Mouse (Mus musculus) kidney, embryonic 16.5 days (tissue): ENCODE measurements at regions not wholly inside any gene's neighbourhood (a gene's known extent, or its start where the extent isn't known, plus 50 kb on each side); places are given as distances from the start of the nearest gene placed in this dataset.
"Not testable (repeated sequence)": the region's sequence is repeated elsewhere in the genome, so short reads cannot be mapped to it uniquely, and the experiment has no call there.

Experiments used
- ATAC-seq: fragments of 200-750 bp; cut with Nextera tagmentation; 2 replicates; pipeline ENCODE4 v1.8.0; 2017; ENCODE audit warnings: moderate TSS enrichment; ENCODE audit not compliant: low FRiP score, low TSS enrichment
- H3K27ac ChIP-seq: fragments of 300-500 bp; sonication (generic); 2 replicates; pipeline ENCODE4 v1.5.1; 2014; ENCODE audit warnings: low read length
- H3K27me3 ChIP-seq: fragments of 300-500 bp; sonication (generic); 2 replicates; pipeline ENCODE4 v1.6.1; 2014; ENCODE audit warnings: low read length, control low read depth, mixed read lengths; ENCODE audit not compliant: insufficient read depth
- H3K36me3 ChIP-seq: fragments of 300-500 bp; sonication (generic); 2 replicates; pipeline ENCODE4 v1.6.1; 2014; ENCODE audit warnings: low read length, control low read depth, mixed read lengths; ENCODE audit not compliant: insufficient read depth
- H3K4me1 ChIP-seq: fragments of 300-500 bp; sonication (generic); 2 replicates; pipeline ENCODE4 v1.6.1; 2014; ENCODE audit warnings: low read length, control low read depth, mixed read lengths; ENCODE audit not compliant: insufficient read depth
- H3K4me2 ChIP-seq: fragments of 300-500 bp; sonication (generic); replicated peaks from 2 replicates; pipeline ENCODE4 v1.6.1; 2014; ENCODE audit warnings: low read depth, low read length
- H3K4me3 ChIP-seq: fragments of 300-500 bp; sonication (generic); 2 replicates; pipeline ENCODE4 v1.5.1; 2014; ENCODE audit warnings: mild to moderate bottlenecking, low read length
- H3K9ac ChIP-seq: fragments of 300-500 bp; sonication (generic); replicated peaks from 2 replicates; pipeline ENCODE4 v1.6.1; 2014; ENCODE audit warnings: low read length
- H3K9me3 ChIP-seq: fragments of 300-500 bp; sonication (generic); 2 replicates; pipeline ENCODE4 v1.6.1; 2016; ENCODE audit warnings: low read length, control low read depth
- WGBS: fragments of 180-500 bp; shearing (Covaris S2); extraction: QIAGEN DNeasy Blood & Tissue Kit; methylation state at CpG from one replicate; pipeline ENCODE4 v1.1.7; 2014; 5-methylcytosine and 5-hydroxymethylcytosine counted together

GRCm38 (mm10) chr11:63243906-63244416 is 115.2 kb downstream of the Pmp22 start:
- H3K4me2 ChIP-seq, result no peak overlapping the region
- 0 out of 2 replicates have a peak, but pooled peaks cover 2% of the 10 kb centered on the region for H3K4me1 ChIP-seq
- H3K27ac ChIP-seq, result no peak overlapping the region
- no peak for ATAC-seq
- WGBS, result 72% methylated on average over 9 of the region's 9 CpGs
- H3K9ac ChIP-seq, result no peak overlapping the region
- H3K27me3 ChIP-seq, result no peaks in the 10 kb centered on the region
- H3K4me3 ChIP-seq, result no peak overlapping the region
- H3K36me3 ChIP-seq, result no peaks in the 10 kb centered on the region
- no peaks in the 10 kb centered on the region for H3K9me3 ChIP-seq

DNA sequence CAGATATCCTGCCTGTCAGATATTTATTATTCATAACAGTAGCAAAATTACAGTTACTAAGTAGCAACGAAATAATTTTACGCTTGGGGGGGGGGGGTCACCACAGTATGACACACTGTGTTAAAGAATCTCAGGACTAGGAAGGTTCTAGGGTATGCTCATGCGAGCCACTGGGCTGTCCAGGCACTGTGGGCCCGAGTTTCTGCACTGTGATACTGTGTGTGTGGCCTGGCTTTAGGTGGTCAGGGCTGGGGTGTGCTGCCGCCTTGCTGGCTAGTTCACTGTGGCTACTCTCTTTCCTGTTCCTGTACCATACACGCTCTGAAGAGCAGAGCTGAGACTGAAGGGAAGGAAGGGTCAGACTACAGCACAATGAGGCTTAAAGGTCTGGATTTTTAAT is 116.3 kb downstream of the Pmp22 start:
- 81% methylated on average over 6 of the region's 6 CpGs for WGBS
- H3K27ac ChIP-seq, result no peak overlapping the region
- no peak for ATAC-seq
- no peaks in the 10 kb centered on the region for H3K27me3 ChIP-seq
- H3K9ac ChIP-seq, result no peak overlapping the region
- H3K9me3 ChIP-seq, result no peaks in the 10 kb centered on the region
- H3K4me1 ChIP-seq, result 0 out of 2 replicates have a peak, but pooled peaks cover 2% of the 10 kb centered on the region
- no peak overlapping the region for H3K4me3 ChIP-seq
- H3K4me2 ChIP-seq, result no peak overlapping the region
- H3K36me3 ChIP-seq, result no peaks in the 10 kb centered on the region

DNA sequence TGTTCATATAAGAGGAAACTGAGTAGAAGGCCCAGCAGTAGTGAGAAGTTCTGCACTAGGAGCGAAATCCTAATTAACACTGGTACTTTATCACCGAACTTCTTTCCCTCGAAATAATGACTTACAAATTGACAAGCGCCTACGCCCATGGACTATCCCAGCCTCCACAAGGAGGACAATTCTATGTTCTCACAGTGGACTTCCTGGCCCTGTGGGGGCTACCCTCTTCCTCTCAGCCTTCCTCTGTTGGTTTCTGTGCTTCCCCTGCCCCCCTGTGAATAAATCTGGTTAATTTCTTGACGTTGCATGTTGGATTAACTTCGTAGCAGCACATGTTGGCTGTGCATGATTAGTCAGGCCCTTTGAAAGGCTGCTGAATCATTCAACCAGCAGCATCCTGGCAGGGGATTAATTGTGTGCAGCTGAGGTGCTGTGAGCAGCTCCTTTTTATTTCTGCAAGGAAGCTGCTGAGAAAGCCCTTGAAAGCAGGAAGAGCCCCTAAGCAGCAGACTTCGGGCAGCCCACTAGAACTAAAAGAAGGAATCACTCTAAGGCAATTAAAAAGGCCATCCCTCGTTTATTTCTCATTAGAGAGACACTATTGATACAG is 117.4 kb downstream of the Pmp22 start:
- H3K4me2 ChIP-seq, result no peak overlapping the region
- 0 out of 2 replicates have a peak, but pooled peaks cover 2% of the 10 kb centered on the region for H3K4me1 ChIP-seq
- no peaks in the 10 kb centered on the region for H3K36me3 ChIP-seq
- no peak overlapping the region for H3K9ac ChIP-seq
- no peaks in the 10 kb centered on the region for H3K9me3 ChIP-seq
- no peak for ATAC-seq
- no peaks in the 10 kb centered on the region; the same call in 1 of the 2 replicates for H3K27me3 ChIP-seq
- H3K4me3 ChIP-seq, result no peak overlapping the region
- H3K27ac ChIP-seq, result no peak overlapping the region
- 57% methylated on average over 9 of the region's 9 CpGs for WGBS

GRCm38 (mm10) chr11:63252012-63252856 is 123.5 kb downstream of the Pmp22 start:
- peaks cover 4% of the 10 kb centered on the region; the same call in 1 of the 2 replicates for H3K27me3 ChIP-seq
- H3K9ac ChIP-seq, result no peak overlapping the region
- H3K36me3 ChIP-seq, result no peaks in the 10 kb centered on the region
- no peak for ATAC-seq
- no peaks in the 10 kb centered on the region for H3K9me3 ChIP-seq
- peak overlapping the region; percentile 43; the same call in 1 of the 2 replicates for H3K27ac ChIP-seq
- H3K4me2 ChIP-seq, result no peak overlapping the region
- 42% methylated on average over 8 of the region's 8 CpGs for WGBS
- H3K4me1 ChIP-seq, result peaks cover 19% of the 10 kb centered on the region
- H3K4me3 ChIP-seq, result no peak overlapping the region

DNA sequence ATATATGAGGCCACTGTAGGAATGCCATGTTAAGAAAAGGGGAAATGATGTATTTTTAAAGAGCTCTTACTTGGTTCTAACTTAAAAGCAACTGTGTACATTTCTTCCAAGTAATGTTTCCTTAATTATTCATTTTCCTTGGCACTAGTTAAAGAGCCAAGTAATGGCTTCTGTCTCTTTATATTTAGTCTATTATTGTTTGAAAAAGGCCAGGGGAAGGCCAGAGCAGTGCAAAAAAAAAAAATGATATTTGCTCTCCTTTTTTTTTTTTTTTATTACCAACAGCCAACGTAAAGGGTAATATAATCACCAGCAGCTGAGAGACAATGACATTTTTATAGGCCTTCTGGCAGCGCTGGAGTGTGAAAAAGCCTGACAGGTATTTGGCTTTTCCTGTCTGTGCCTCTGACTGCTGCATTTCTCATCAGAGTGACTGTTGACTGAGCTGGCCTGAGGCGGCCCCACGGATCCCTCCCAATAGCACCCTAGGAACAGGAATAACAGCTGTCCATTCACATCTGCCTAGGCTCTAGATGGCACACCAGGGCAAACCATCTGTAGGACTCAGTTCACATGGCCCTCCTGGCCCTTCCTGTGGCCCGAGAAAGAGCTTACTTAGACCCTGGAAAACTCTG is 124.3 kb downstream of the Pmp22 start:
- no peak overlapping the region for H3K4me2 ChIP-seq
- H3K36me3 ChIP-seq, result no peaks in the 10 kb centered on the region
- H3K9ac ChIP-seq, result no peak overlapping the region
- H3K27ac ChIP-seq, result no peak overlapping the region
- no peak; the same call in 1 of the 2 replicates for ATAC-seq
- H3K27me3 ChIP-seq, result peaks cover 4% of the 10 kb centered on the region; the same call in 1 of the 2 replicates
- no peak overlapping the region for H3K4me3 ChIP-seq
- H3K9me3 ChIP-seq, result no peaks in the 10 kb centered on the region
- peaks cover 19% of the 10 kb centered on the region for H3K4me1 ChIP-seq
- WGBS, result 3% methylated on average over 5 of the region's 5 CpGs

GRCm38 (mm10) chr11:63264432-63265061 is 135.8 kb downstream of the Pmp22 start:
- Histone ChIP-seq H3K36me3 (no peaks in the 10 kb centered on the region), H3K27ac (no peak overlapping the region), H3K9me3 (no peaks in the 10 kb centered on the region; the same call in 1 of the 2 replicates), H3K9ac (no peak overlapping the region), H3K4me3 (0 out of 2 replicates have a peak overlapping the region, but pooled peaks have one; percentile 9), H3K4me1 (no peaks in the 10 kb centered on the region), H3K27me3 (no peaks in the 10 kb centered on the region), H3K4me2 (peak overlapping the region; percentile 33)
- no peak for ATAC-seq
- WGBS, result 45% methylated on average over 9 of the region's 9 CpGs

- not testable (repeated sequence) for H3K9ac ChIP-seq, H3K4me1 ChIP-seq, H3K27ac ChIP-seq, H3K9me3 ChIP-seq, ATAC-seq, H3K36me3 ChIP-seq, H3K4me3 ChIP-seq, H3K27me3 ChIP-seq, H3K4me2 ChIP-seq
- WGBS, result 72% methylated on average over 2 of the region's 2 CpGs
Measured at GRCm38 (mm10) chr11:63266290-63266689, 137.5 kb downstream of the Pmp22 start.

DNA sequence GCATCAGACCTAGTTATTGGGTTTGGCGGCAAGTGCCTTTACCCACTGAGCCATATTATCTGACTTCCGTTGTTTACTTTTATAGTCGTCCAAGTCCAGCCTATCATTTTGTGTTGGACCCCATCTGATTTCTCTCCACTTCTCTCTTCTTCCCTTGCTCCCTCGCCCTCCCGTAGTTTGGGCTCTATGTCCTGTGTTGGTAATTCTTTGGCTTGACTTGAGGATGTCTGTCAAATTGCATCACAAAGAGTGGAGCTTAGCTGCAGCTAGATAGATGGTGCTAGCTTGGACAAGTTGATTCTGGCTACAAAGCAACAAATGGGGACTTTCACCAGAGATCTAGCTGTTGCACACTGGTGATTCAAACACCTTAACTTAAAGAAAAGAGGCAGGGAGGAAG is 147.9 kb downstream of the Pmp22 start:
- 87% methylated on average over 5 of the region's 5 CpGs for WGBS
- H3K36me3 ChIP-seq, result no peaks in the 10 kb centered on the region
- H3K9me3 ChIP-seq, result no peaks in the 10 kb centered on the region
- no peaks in the 10 kb centered on the region for H3K4me1 ChIP-seq
- no peak overlapping the region for H3K27ac ChIP-seq
- no peaks in the 10 kb centered on the region for H3K27me3 ChIP-seq
- H3K9ac ChIP-seq, result no peak overlapping the region
- no peak overlapping the region for H3K4me3 ChIP-seq
- no peak overlapping the region for H3K4me2 ChIP-seq
- ATAC-seq, result no peak

DNA sequence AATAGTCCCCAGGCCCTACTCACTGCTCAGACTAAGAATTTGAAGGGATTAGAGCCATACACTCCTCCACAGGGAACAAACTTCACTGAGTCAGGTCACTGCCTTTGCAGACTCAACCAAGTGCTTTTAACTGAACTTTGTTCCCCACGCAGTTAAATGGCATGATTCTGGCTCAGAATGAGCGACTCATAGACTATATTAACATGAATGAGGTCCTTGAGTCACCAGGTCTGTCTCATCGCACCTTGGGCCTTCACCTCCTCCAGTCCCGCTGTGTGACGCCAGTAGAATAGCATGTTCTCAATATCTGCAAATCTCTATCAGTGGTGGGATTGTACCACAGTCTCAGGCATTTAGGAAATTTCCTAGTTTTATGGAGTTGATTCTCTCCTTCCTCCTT is 153.1 kb downstream of the Pmp22 start:
- Histone ChIP-seq H3K27me3 (no peaks in the 10 kb centered on the region), H3K9me3 (no peaks in the 10 kb centered on the region), H3K4me2 (no peak overlapping the region), H3K4me3 (no peak overlapping the region), H3K9ac (no peak overlapping the region), H3K4me1 (0 out of 2 replicates have a peak, but pooled peaks cover 3% of the 10 kb centered on the region), H3K36me3 (no peaks in the 10 kb centered on the region), H3K27ac (no peak overlapping the region)
- no peak for ATAC-seq
- 88% methylated on average over 5 of the region's 5 CpGs for WGBS
